Mouse (Mus musculus) spleen, postnatal 10 days (tissue): ENCODE measurements at regions not wholly inside any gene's neighbourhood (a gene's known extent, or its start where the extent isn't known, plus 50 kb on each side); places are given as distances from the start of the nearest gene placed in this dataset.

Experiments used
- DNase-seq, 2 experiments: peaks; one replicate each; pipeline ENCODE4 v3.0.0; 2021 to 2022; ENCODE audit warnings: low spot score in 2 of 2

GRCm38 (mm10) chr3:33902431-33902830, 58.3 kb upstream of the Ccdc39 start:
- no peak for DNase-seq

DNA sequence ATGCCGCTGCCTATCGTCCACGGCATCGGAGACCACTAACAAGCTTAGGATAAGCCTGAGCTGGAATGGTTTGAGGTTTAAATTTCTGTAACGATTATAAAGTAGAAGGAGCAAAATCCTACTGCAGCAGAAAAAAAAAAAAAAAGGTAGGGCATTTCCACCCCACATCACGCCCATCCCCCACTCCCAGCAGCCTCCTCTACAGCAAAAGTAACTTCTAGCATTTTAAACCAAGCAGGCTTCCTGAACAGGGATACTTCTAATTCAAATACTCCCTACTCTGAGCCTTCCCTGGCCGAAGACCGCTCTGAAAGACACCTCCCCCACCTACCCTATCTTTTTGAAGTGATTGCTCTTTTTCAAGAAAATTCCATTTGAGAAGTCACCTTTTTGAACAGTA, 59.2 kb upstream of the Ccdc39 start:
- DNase-seq: no peak

- no peak for DNase-seq
These were observed 59.7 kb upstream of the Ccdc39 start for GRCm38 (mm10) chr3:33903816-33904215.

- no peak for DNase-seq
These were observed 61.0 kb upstream of the Ccdc39 start for GRCm38 (mm10) chr3:33904854-33905678.

GRCm38 (mm10) chr3:33905679-33906007, 61.5 kb upstream of the Ccdc39 start:
- no peak for DNase-seq

GRCm38 (mm10) chr3:33907061-33907460, 63.0 kb upstream of the Ccdc39 start:
- DNase-seq: no peak

- DNase-seq: no peak
These were observed 67.4 kb upstream of the Ccdc39 start for GRCm38 (mm10) chr3:33911559-33911958.

DNA sequence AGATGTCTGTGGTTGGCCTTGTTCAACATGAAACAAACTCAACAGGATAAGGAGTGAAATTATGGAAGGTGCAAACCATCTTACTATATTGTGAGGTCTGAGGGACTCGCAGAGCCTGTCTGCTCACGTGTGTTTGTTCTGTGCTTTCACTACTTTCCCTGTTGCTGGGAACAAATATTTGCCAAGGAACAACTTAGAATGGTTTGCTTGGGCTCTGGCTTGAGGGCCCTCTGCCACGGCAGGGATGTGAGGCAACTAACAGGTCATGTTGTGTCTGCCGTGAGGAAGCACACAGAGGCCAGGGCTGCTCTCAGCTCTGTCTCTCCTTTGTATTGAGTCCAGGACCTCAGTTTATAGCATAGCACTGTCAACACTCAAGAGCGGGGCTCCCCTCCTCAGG, 69.4 kb upstream of the Ccdc39 start:
- DNase-seq: no peak

GRCm38 (mm10) chr3:33914386-33914785, 70.3 kb upstream of the Ccdc39 start:
- DNase-seq: no peak

GRCm38 (mm10) chr3:33915777-33916176, 71.7 kb upstream of the Ccdc39 start:
- no peak for DNase-seq

DNA sequence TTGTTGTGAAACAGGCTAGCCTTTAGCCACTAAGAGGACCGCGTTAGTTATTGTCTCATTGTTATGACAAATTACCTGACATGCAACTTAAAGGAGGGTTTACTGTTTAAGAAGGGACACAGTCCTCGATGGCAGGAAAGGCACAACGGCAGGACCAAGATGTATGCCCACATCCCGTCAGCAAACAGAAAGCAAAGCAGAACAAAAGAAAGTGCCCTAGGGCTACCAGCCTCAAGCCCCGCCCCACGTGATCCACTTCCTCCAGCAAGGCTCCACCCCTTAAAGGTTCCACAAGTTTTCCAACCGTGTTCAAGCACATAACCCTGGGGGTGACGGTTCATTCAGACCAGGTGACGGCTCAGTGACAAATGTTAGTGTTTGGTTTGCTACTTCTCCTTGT, 72.2 kb upstream of the Ccdc39 start:
- no peak for DNase-seq

- no peak for DNase-seq
These were observed 72.7 kb upstream of the Ccdc39 start for GRCm38 (mm10) chr3:33916818-33917217.

DNA sequence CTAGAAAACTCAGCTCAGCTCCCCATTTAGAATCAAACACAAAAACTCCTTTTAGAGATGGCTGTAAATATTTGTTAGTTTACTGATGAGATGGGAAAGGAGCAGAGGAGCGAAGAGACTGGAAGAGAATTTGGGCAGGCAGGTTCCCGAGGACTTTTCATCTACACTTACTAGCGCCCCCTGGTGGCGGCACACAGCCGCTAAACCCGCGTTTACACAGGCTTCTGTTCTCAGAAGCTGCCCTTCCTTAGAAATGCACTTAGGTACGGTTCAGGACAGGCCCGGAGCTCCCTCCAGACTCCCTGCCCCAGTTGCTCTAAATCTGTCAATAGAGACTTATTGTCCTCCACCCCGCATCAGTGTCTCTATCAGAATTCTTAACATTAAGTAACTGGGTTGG, 74.7 kb upstream of the Ccdc39 start:
- peak; percentile 43 to 76 for DNase-seq

DNA sequence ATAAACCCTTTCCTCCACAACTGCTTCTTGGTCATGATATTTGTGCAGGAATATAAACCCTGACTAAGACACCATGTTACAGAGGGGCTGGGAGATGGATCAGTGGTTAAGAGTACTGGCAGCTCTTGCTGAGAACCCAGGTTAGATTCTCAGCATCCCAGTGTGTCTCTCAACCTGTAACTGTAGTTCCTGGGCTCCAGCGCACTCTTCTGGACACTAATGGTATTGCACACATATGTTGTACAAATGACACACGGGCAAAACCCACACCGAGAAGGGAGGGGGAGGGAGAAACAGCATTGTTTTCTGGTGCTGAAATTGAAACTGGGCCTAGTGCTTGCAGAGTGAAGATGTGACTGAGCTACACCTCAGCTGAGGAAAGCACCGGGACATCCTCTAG, 81.0 kb upstream of the Ccdc39 start:
- DNase-seq: no peak

DNA sequence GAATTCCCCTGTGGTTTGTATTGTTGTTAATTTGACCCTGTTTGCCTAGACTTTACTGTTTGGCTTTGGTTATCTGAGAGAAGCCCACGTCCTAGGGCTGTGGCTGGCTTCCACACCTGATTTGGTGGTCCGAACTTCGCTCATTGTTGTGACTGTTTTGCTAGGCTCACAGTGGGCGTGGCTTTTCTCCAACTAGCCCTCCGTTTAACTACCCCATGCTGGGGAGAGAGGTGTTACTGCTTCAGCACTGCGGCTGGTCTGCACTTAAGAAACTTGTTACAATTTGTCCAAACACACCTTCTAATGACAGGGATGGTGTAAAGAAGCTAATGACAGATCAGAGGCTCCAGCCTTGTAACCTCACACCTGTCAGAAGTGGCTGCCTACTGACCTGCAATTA, 64.7 kb upstream of the Fxr1 start:
- no peak for DNase-seq

- DNase-seq: peak; percentile 42 to 74
These were observed 63.7 kb upstream of the Fxr1 start for GRCm38 (mm10) chr3:33955854-33956624.

DNA sequence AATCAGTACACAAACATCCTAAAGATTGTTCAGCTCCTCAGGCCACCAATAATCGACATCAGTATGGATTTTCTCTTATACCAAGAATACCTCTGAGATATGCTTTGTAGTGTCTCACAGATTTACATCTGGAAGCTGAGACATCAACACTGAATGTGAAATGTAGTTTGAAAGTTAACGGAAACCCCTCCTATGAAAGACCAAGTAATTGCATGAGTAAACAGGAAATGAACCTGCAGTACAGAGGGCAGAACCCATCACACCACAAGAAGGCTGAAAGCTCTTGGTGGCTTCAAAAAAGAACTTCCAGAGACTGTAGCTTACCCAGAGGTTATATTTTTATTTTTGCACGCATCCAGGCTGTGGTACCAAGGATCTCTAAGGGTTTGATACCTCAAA, 63.1 kb upstream of the Fxr1 start:
- no peak for DNase-seq

DNA sequence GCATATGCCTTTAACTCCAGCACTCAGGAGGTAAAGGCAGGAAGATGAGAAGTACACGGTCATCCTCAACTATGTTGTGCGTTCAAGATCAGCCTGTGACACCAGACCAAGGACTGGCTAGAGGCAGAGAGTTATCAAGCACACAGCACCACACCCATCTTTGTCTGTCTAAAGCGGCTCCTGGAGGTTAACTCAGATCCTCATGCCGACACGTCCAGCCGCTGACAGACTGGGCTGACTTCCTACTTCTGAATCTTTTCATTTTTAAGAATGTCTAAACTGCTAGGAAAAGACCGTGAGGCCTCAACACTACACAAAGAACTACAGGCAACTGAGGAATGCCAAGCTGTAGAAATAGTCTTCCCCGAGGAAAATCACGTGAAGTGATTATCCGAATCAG, 62.1 kb upstream of the Fxr1 start:
- DNase-seq: no peak

- no peak for DNase-seq
These were observed 61.5 kb upstream of the Fxr1 start for GRCm38 (mm10) chr3:33958216-33958615.

DNA sequence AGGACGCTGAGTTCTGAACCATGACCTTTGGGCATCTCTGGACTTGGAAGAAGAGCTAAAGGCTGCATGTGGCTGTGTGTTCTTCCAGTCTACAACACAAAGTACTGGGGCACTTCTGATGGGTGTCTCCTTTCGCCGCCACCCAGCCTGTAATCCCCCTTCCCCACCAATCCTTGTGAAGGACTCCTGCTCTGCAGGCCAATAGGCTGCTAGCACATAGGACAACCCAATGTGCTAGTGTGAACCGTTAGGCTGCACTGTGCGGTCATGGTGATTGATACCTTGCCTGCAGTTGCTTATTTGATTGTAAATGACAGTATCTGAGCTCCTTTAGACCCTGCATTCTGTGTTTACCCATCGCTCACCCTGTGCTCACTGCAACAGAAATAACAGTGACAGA, 59.5 kb upstream of the Fxr1 start:
- DNase-seq: no peak

GRCm38 (mm10) chr3:33962938-33963337, 56.8 kb upstream of the Fxr1 start:
- no peak for DNase-seq

- DNase-seq: no peak
These were observed 52.6 kb upstream of the Fxr1 start for GRCm38 (mm10) chr3:33967184-33967583.
